Comparison of ENCODE assay signal across 9 mouse cellular contexts in genomic region chr1:131938811-131939210, GRCm38 (mm10). TPM values are rescaled to one million over a fixed set of nuclear protein-coding genes. Genes with fewer than 3 reads are reported as not detected.
DNase-seq lines count a peak whose midpoint lies in the region; ATAC-seq and TF ChIP-seq lines count a peak whose summit lies in the region.
"Had no signal": no experiment of that assay in that cellular context is flagged by ENCODE, and none has a peak within 500 bp of the region (broad histone marks: within the 10 kb centered on the region; RNA-seq: fewer than 3 reads in every experiment).

No protein-coding gene starts in this region.

- no peaks in the 10 kb centered on the region for H3K27me3 ChIP-seq in intestine, embryonic 14.5 days (replicated peaks; ENCODE audit: control insufficient read depth, insufficient read depth, low read length)
- no peaks in the 10 kb centered on the region for H3K27me3 ChIP-seq in intestine, embryonic 16.5 days (replicated peaks; ENCODE audit: control insufficient read depth, insufficient read depth, low read length)
- no peaks in the 10 kb centered on the region for H3K27me3 ChIP-seq in heart, embryonic 16.5 days (ENCODE audit: control insufficient read depth, insufficient read depth, low read length)
- H3K27me3 ChIP-seq in midbrain, postnatal 0 days (ENCODE audit: insufficient read depth, low read length), result no peaks in the 10 kb centered on the region
- H3K27me3 ChIP-seq in forebrain, embryonic 10.5 days (ENCODE audit: poor library complexity, severe bottlenecking), result no peaks in the 10 kb centered on the region

- 57% methylated on average over 1 of the region's 1 CpGs for WGBS in intestine, embryonic 14.5 days
- WGBS in intestine, embryonic 16.5 days, result 47% methylated on average over 1 of the region's 1 CpGs
- 11% methylated on average over 1 of the region's 1 CpGs for WGBS in heart, embryonic 16.5 days
- 79% methylated on average over 1 of the region's 1 CpGs for WGBS in midbrain, postnatal 0 days
- WGBS in forebrain, embryonic 10.5 days, result 98% methylated on average over 1 of the region's 1 CpGs

- peaks cover 26% of the 10 kb centered on the region for H3K36me3 ChIP-seq in intestine, embryonic 14.5 days (ENCODE audit: control insufficient read depth, insufficient read depth, low read length)
- 0 out of 2 replicates have a peak, but pooled peaks cover under 1% of the 10 kb centered on the region for H3K36me3 ChIP-seq in intestine, embryonic 16.5 days (ENCODE audit: control insufficient read depth, insufficient read depth, low read length)
- peaks cover 6% of the 10 kb centered on the region; the same call in 1 of the 2 replicates for H3K36me3 ChIP-seq in heart, embryonic 16.5 days (ENCODE audit: control insufficient read depth, insufficient read depth)
- no peaks in the 10 kb centered on the region; the same call in 1 of the 2 replicates for H3K36me3 ChIP-seq in midbrain, postnatal 0 days (ENCODE audit: insufficient read depth, low read length)
- peaks cover 48% of the 10 kb centered on the region for H3K36me3 ChIP-seq in forebrain, embryonic 10.5 days (replicated peaks)

- ATAC-seq in intestine, embryonic 14.5 days (replicated peaks; ENCODE audit: low FRiP score, low TSS enrichment, low read depth), result peak; percentile 48; the same call in 1 of the 2 replicates
- ATAC-seq in intestine, embryonic 16.5 days, result no peak
- peak; percentile 73 for ATAC-seq in heart, embryonic 16.5 days (replicated peaks; ENCODE audit: extremely low read depth, insufficient read depth, low FRiP score)
- ATAC-seq in midbrain, postnatal 0 days (ENCODE audit: low FRiP score), result no peak
- ATAC-seq: midbrain, embryonic 16.5 days had no signal

- no peak overlapping the region for H3K9ac ChIP-seq in intestine, embryonic 14.5 days (ENCODE audit: low read length)
- H3K9ac ChIP-seq in intestine, embryonic 16.5 days (ENCODE audit: low read depth, low read length), result no peak overlapping the region
- no peak overlapping the region for H3K9ac ChIP-seq in heart, embryonic 16.5 days (ENCODE audit: low read length)
- no peak overlapping the region for H3K9ac ChIP-seq in midbrain, postnatal 0 days (replicated peaks; ENCODE audit: low read length, poor library complexity, severe bottlenecking)

- no peaks in the 10 kb centered on the region for H3K9me3 ChIP-seq in intestine, embryonic 14.5 days (ENCODE audit: control insufficient read depth, low read length)
- H3K9me3 ChIP-seq in intestine, embryonic 16.5 days (ENCODE audit: control insufficient read depth, low read length), result no peaks in the 10 kb centered on the region
- H3K9me3 ChIP-seq in heart, embryonic 16.5 days (replicated peaks; ENCODE audit: control insufficient read depth, low read length), result no peaks in the 10 kb centered on the region
- no peaks in the 10 kb centered on the region for H3K9me3 ChIP-seq in midbrain, postnatal 0 days (ENCODE audit: low read length)
- no peaks in the 10 kb centered on the region for H3K9me3 ChIP-seq in forebrain, embryonic 10.5 days

- TF ChIP-seq CTCF in midbrain, postnatal 0 days (IDR thresholded peaks at IDR 0.05), result no peak

- H3K4me3 ChIP-seq in intestine, embryonic 14.5 days (ENCODE audit: low read depth, low read length), result no peak overlapping the region
- H3K4me3 ChIP-seq in intestine, embryonic 16.5 days (ENCODE audit: low read length), result no peak overlapping the region
- no peak overlapping the region for H3K4me3 ChIP-seq in heart, embryonic 16.5 days (ENCODE audit: low read length)
- no peak overlapping the region for H3K4me3 ChIP-seq in midbrain, postnatal 0 days (ENCODE audit: low read depth, low read length)
- no peak overlapping the region for H3K4me3 ChIP-seq in forebrain, embryonic 10.5 days

- no peak overlapping the region for H3K4me2 ChIP-seq in intestine, embryonic 14.5 days (ENCODE audit: low read length)
- H3K4me2 ChIP-seq in intestine, embryonic 16.5 days (ENCODE audit: low read depth, low read length), result no peak overlapping the region
- peak overlapping the region; percentile 13 for H3K4me2 ChIP-seq in heart, embryonic 16.5 days (ENCODE audit: low read depth, low read length)
- H3K4me2 ChIP-seq in midbrain, postnatal 0 days (ENCODE audit: low read depth, low read length, poor library complexity, severe bottlenecking), result no peak overlapping the region

- no peaks in the 10 kb centered on the region for H3K4me1 ChIP-seq in intestine, embryonic 14.5 days (replicated peaks; ENCODE audit: control insufficient read depth, insufficient read depth, low read length)
- no peaks in the 10 kb centered on the region for H3K4me1 ChIP-seq in intestine, embryonic 16.5 days (ENCODE audit: control insufficient read depth, insufficient read depth, low read length)
- H3K4me1 ChIP-seq in heart, embryonic 16.5 days (ENCODE audit: control insufficient read depth, insufficient read depth, low read length), result peaks cover 28% of the 10 kb centered on the region
- H3K4me1 ChIP-seq in midbrain, postnatal 0 days (ENCODE audit: insufficient read depth, low read length), result no peaks in the 10 kb centered on the region
- H3K4me1 ChIP-seq in forebrain, embryonic 10.5 days, result peaks cover 7% of the 10 kb centered on the region; the same call in 1 of the 2 replicates

- H3K27ac ChIP-seq in intestine, embryonic 14.5 days (ENCODE audit: low read depth), result no peak overlapping the region
- no peak overlapping the region for H3K27ac ChIP-seq in intestine, embryonic 16.5 days (ENCODE audit: low read length)
- H3K27ac ChIP-seq in heart, embryonic 16.5 days (ENCODE audit: low read length), result peak overlapping the region; percentile 63
- no peak overlapping the region for H3K27ac ChIP-seq in midbrain, postnatal 0 days (ENCODE audit: low read depth, low read length)
- H3K27ac ChIP-seq in forebrain, embryonic 10.5 days, result no peak overlapping the region

- no peak for DNase-seq in intestine, embryonic 14.5 days (ENCODE audit: low spot score)
- peak; percentile 72 to 75 for DNase-seq in heart, adult 18-20 months
- DNase-seq in lung, postnatal 10 days, result peak; percentile 70
- no peak for DNase-seq in embryo, embryonic 11 days
- no peak for DNase-seq in midbrain, postnatal 0 days (ENCODE audit: low spot score)
- DNase-seq in forebrain, embryonic 10.5 days (ENCODE audit: extremely low spot score, low spot score), result no peak

RNA-seq across cellular contexts. Expression of gene Slc45a3, which starts 24.0 kb away (rescaled TPM):
- 2.1 and 2.4 TPM in 2 replicates for polyA plus RNA-seq in intestine, embryonic 14.5 days (2014; fragmentation: Nextera tagmentation; extraction: Ambion mirVana)
- polyA plus RNA-seq in intestine, embryonic 16.5 days (2015; fragmentation: Nextera tagmentation; extraction: Ambion mirVana), result 2.5 and 2.9 TPM in 2 replicates
- total RNA-seq in heart, adult 18-20 months (2021), result 1 to 10 TPM; 5.4 to 6.9 TPM
- 5.1 and 5.4 TPM in 2 replicates for polyA plus RNA-seq in heart, embryonic 16.5 days (2015; fragmentation: Nextera tagmentation; extraction: Ambion mirVana)
- total RNA-seq in midbrain, postnatal 0 days (2014; rRNA removed), result 0.80 and 1.3 TPM in 2 replicates
- polyA plus RNA-seq in midbrain, postnatal 0 days (2015; fragmentation: Nextera tagmentation; extraction: Ambion mirVana), result 0.38 and 0.63 TPM in 2 replicates
- polyA plus RNA-seq in forebrain, embryonic 10.5 days (2016; fragmentation: Nextera tagmentation; extraction: Ambion mirVana), result 9.0 and 9.3 TPM in 2 replicates

RNA-seq across cellular contexts. Expression of gene Nucks1, which starts 28.5 kb away (rescaled TPM):
- polyA plus RNA-seq in intestine, embryonic 14.5 days (2014; fragmentation: Nextera tagmentation; extraction: Ambion mirVana), result 50.5 and 52.5 TPM in 2 replicates
- 44.5 TPM in 2 replicates for polyA plus RNA-seq in intestine, embryonic 16.5 days (2015; fragmentation: Nextera tagmentation; extraction: Ambion mirVana)
- 10 to 100 TPM; 60.7 to 63.9 TPM for total RNA-seq in heart, adult 18-20 months (2021)
- polyA plus RNA-seq in heart, embryonic 16.5 days (2015; fragmentation: Nextera tagmentation; extraction: Ambion mirVana), result 43.8 and 46.9 TPM in 2 replicates
- 121 and 140 TPM in 2 replicates for total RNA-seq in midbrain, postnatal 0 days (2014; rRNA removed)
- 41.3 and 51.7 TPM in 2 replicates for polyA plus RNA-seq in midbrain, postnatal 0 days (2015; fragmentation: Nextera tagmentation; extraction: Ambion mirVana)
- 120 and 122 TPM in 2 replicates for polyA plus RNA-seq in forebrain, embryonic 10.5 days (2016; fragmentation: Nextera tagmentation; extraction: Ambion mirVana)

Comparison
In these comparisons a context has a peak if more than half of its experiments do, and no peak if none do; other contexts are left out.
1. ATAC-seq: peak in intestine, embryonic 14.5 days (single experiment) and heart, embryonic 16.5 days (single experiment); none in intestine, embryonic 16.5 days (single experiment) and midbrain, postnatal 0 days (single experiment).
2. DNase-seq: peak in heart, adult 18-20 months (2 of 2) and lung, postnatal 10 days (single experiment); none in intestine, embryonic 14.5 days (single experiment), embryo, embryonic 11 days (single experiment), midbrain, postnatal 0 days (single experiment) and forebrain, embryonic 10.5 days (single experiment).